Mouse (Mus musculus): ENCODE measurements around the gene Mrpl53.

Gene Mrpl53

GRCm38 (mm10) chr6:83095968-83096367 is 12.9 kb upstream of the Mrpl53 start:
- DNase-seq, result no peak

- no peak for DNase-seq
These were observed 10.4 kb upstream of the Mrpl53 start for GRCm38 (mm10) chr6:83098411-83098810.

GRCm38 (mm10) chr6:83101316-83101687 is 7.5 kb upstream of the Mrpl53 start, which contains the start of the genes Ccdc142 and Gm42688:
Ccdc142 (plus strand) TSS chr6:83101601.
Gm42688 (plus strand) TSS chr6:83101617.
- DNase-seq, result peak; percentile 79

- DNase-seq, result peak; percentile 61
These were observed 6.9 kb upstream of the Mrpl53 start for GRCm38 (mm10) chr6:83101688-83102556.

- no peak for DNase-seq
These were observed 5.7 kb upstream of the Mrpl53 start for GRCm38 (mm10) chr6:83103130-83103650.

- DNase-seq, result no peak
These were observed 4.7 kb upstream of the Mrpl53 start for GRCm38 (mm10) chr6:83104158-83104557.

GRCm38 (mm10) chr6:83107566-83108400 is 1.1 kb upstream of the Mrpl53 start:
- DNase-seq, result peak; percentile 76

- no peak for DNase-seq
These were observed 2.8 kb downstream of the Mrpl53 start for GRCm38 (mm10) chr6:83111510-83112136.

GRCm38 (mm10) chr6:83115011-83115671 is 6.3 kb downstream of the Mrpl53 start, which contains the start of gene Mogs:
Mogs (plus strand) TSS chr6:83115496.
- peak; percentile 90 for DNase-seq

GRCm38 (mm10) chr6:83115682-83116372 is 7.0 kb downstream of the Mrpl53 start:
- no peak for DNase-seq

GRCm38 (mm10) chr6:83116373-83117164 is 7.7 kb downstream of the Mrpl53 start:
- no peak for DNase-seq

- no peak for DNase-seq
These were observed 8.3 kb downstream of the Mrpl53 start for GRCm38 (mm10) chr6:83117165-83117438.

GRCm38 (mm10) chr6:83117616-83118015 is 8.8 kb downstream of the Mrpl53 start:
- DNase-seq, result no peak

- no peak for DNase-seq
These were observed 9.5 kb downstream of the Mrpl53 start for GRCm38 (mm10) chr6:83118369-83118768.

- DNase-seq, result no peak
These were observed 10.2 kb downstream of the Mrpl53 start for GRCm38 (mm10) chr6:83118825-83119733.

- no peak for DNase-seq
These were observed 10.9 kb downstream of the Mrpl53 start for GRCm38 (mm10) chr6:83119734-83120051.

GRCm38 (mm10) chr6:83120930-83121862 is 12.4 kb downstream of the Mrpl53 start, which contains the start of gene Wbp1:
Wbp1 (minus strand) TSS chr6:83121559.
- DNase-seq, result peak; percentile 80

- no peak for DNase-seq
These were observed 13.2 kb downstream of the Mrpl53 start for GRCm38 (mm10) chr6:83121863-83122710.

Measured in right cerebral cortex, postnatal 4 days (tissue).